Mouse (Mus musculus) heart, embryonic 16.5 days (tissue): ENCODE data around the gene Npnt. TPM values are rescaled to one million over a fixed set of nuclear protein-coding genes. Genes with fewer than 3 reads are reported as not detected.

Experiments
- ATAC-seq: fragments of 200-750 bp; cut with Nextera tagmentation; replicated peaks from 2 replicates; pipeline ENCODE4 v1.8.0; 2017; ENCODE audit warnings: moderate number of reproducible peaks; ENCODE audit not compliant: insufficient read depth, low FRiP score; ENCODE audit errors: extremely low read depth
- H3K27ac ChIP-seq: fragments of 300-500 bp; sonication (generic); 2 replicates; pipeline ENCODE4 v1.5.1; 2014; ENCODE audit warnings: mild to moderate bottlenecking, low read length, control low read depth, moderate library complexity
- H3K27me3 ChIP-seq: fragments of 300-500 bp; sonication (generic); 2 replicates; pipeline ENCODE4 v1.6.1; 2014; ENCODE audit warnings: low read length, mixed read lengths; ENCODE audit not compliant: control insufficient read depth, insufficient read depth
- H3K36me3 ChIP-seq: fragments of 300-500 bp; sonication (generic); 2 replicates; pipeline ENCODE4 v1.6.1; 2014; ENCODE audit not compliant: control insufficient read depth, insufficient read depth
- H3K4me1 ChIP-seq: fragments of 300-500 bp; sonication (generic); 2 replicates; pipeline ENCODE4 v1.6.1; 2014; ENCODE audit warnings: low read length, mixed read lengths; ENCODE audit not compliant: control insufficient read depth, insufficient read depth
- H3K4me2 ChIP-seq: fragments of 300-500 bp; sonication (generic); 2 replicates; pipeline ENCODE4 v1.6.1; 2014; ENCODE audit warnings: low read depth, mild to moderate bottlenecking, control low read depth, low read length
- H3K4me3 ChIP-seq: fragments of 300-500 bp; sonication (generic); 2 replicates; pipeline ENCODE4 v1.5.1; 2014; ENCODE audit warnings: mild to moderate bottlenecking, control low read depth, low read length
- H3K9ac ChIP-seq: fragments of 300-500 bp; sonication (generic); 2 replicates; pipeline ENCODE4 v1.6.1; 2014; ENCODE audit warnings: low read length, control low read depth
- H3K9me3 ChIP-seq: fragments of 300-500 bp; sonication (generic); replicated peaks from 2 replicates; pipeline ENCODE4 v1.6.1; 2016; ENCODE audit warnings: low read length; ENCODE audit not compliant: control insufficient read depth
- WGBS: fragments of 180-500 bp; shearing (Covaris S2); extraction: QIAGEN DNeasy Blood & Tissue Kit; methylation state at CpG from one replicate; pipeline ENCODE4 v1.1.7; 2014; 5-methylcytosine and 5-hydroxymethylcytosine counted together
- polyA plus RNA-seq: library from polyadenylated mRNA; unstranded; fragments of >200 nt; fragmentation: Nextera tagmentation; extraction: Ambion mirVana; gene quantifications from 2 replicates; pipeline ENCODE4 v1.2.1, GENCODE M21; 2015

Npnt gene
- polyA plus RNA-seq, 1 experiment from 2014 or later, result 11.7 TPM

- Histone ChIP-seq H3K9ac (no peak overlapping the region), H3K27ac (no peak overlapping the region), H3K9me3 (no peaks in the 10 kb centered on the region), H3K4me2 (no peak overlapping the region), H3K27me3 (no peaks in the 10 kb centered on the region), H3K4me3 (no peak overlapping the region), H3K4me1 (peaks cover 10% of the 10 kb centered on the region), H3K36me3 (no peaks in the 10 kb centered on the region)
- WGBS, result 59% methylated on average over 14 of the region's 14 CpGs
- 0 out of 2 replicates have a peak, but pooled peaks have one; percentile 33 for ATAC-seq
Measured at GRCm38 (mm10) chr3:132876011-132876708, 73.9 kb downstream of the Npnt start.

- Histone ChIP-seq H3K4me1 (peaks cover 16% of the 10 kb centered on the region), H3K9me3 (no peaks in the 10 kb centered on the region), H3K27ac (no peak overlapping the region), H3K9ac (no peak overlapping the region), H3K4me3 (no peak overlapping the region), H3K27me3 (no peaks in the 10 kb centered on the region), H3K36me3 (no peaks in the 10 kb centered on the region), H3K4me2 (no peak overlapping the region)
- 52% methylated on average over 6 of the region's 6 CpGs for WGBS
- ATAC-seq, result no peak
Measured at GRCm38 (mm10) chr3:132873251-132873650, 76.8 kb downstream of the Npnt start.

GRCm38 (mm10) chr3:132871318-132871904, 78.7 kb downstream of the Npnt start:
- ATAC-seq, result 0 out of 2 replicates have a peak, but pooled peaks have one; percentile 46
- Histone ChIP-seq H3K27me3 (no peaks in the 10 kb centered on the region), H3K27ac (no peak overlapping the region), H3K4me3 (no peak overlapping the region), H3K9me3 (no peaks in the 10 kb centered on the region), H3K4me1 (peaks cover 6% of the 10 kb centered on the region), H3K9ac (no peak overlapping the region), H3K4me2 (no peak overlapping the region), H3K36me3 (no peaks in the 10 kb centered on the region)
- 60% methylated on average over 9 of the region's 9 CpGs for WGBS

DNA sequence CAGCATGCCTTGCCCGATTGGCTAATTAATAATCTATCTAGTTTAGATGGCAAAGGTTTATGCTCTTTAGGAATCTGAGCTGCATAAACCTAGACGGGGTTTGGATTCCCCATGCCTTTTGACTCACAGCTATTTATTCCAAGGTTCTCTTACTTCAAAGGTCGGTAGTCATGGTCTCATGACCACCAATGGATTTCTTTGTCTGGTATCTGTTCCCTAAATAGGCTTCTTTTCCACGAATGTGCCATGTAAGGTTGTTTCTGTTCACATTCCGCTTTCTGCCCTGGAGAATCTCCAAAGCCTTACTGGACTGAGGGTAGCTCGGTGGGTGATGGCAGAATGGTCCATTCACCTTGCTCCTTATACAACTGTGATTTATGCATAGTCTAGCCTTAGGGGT, 80.0 kb downstream of the Npnt start:
- WGBS, result 79% methylated on average over 6 of the region's 6 CpGs
- H3K27me3 ChIP-seq, result no peaks in the 10 kb centered on the region
- no peaks in the 10 kb centered on the region for H3K9me3 ChIP-seq
- ATAC-seq, result no peak
- no peak overlapping the region for H3K27ac ChIP-seq
- peaks cover 6% of the 10 kb centered on the region for H3K4me1 ChIP-seq
- H3K4me3 ChIP-seq, result no peak overlapping the region
- no peak overlapping the region for H3K9ac ChIP-seq
- no peaks in the 10 kb centered on the region for H3K36me3 ChIP-seq
- no peak overlapping the region for H3K4me2 ChIP-seq

DNA sequence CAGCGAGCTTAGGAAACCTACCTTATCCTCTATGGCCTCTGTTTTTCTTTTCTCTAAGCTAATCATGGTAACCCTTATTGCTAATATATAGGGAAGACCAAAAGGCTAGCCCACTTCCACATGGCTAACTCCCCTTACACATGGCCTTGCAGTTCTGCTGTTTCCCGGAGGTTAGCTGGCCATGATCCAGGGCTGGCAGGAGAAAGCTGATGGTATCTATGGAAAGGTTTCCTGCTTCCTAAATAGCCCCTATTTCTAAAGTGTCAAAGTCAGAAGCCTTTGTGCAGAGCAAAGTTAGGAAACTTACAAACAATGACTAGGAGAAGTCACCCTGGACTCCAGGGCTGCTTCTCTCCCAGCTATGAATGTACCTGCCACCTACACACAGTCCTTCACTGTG, 81.3 kb downstream of the Npnt start:
- Histone ChIP-seq H3K9me3 (no peaks in the 10 kb centered on the region), H3K9ac (no peak overlapping the region), H3K4me2 (no peak overlapping the region), H3K27me3 (no peaks in the 10 kb centered on the region), H3K36me3 (no peaks in the 10 kb centered on the region), H3K4me3 (no peak overlapping the region), H3K27ac (no peak overlapping the region), H3K4me1 (peaks cover 6% of the 10 kb centered on the region)
- no peak for ATAC-seq
- 39% methylated on average over 2 of the region's 2 CpGs for whole genome bisulfite sequencing

- no peak overlapping the region for H3K4me3 ChIP-seq
- no peaks in the 10 kb centered on the region for H3K27me3 ChIP-seq
- no peak overlapping the region for H3K9ac ChIP-seq
- no peaks in the 10 kb centered on the region for H3K36me3 ChIP-seq
- peaks cover 6% of the 10 kb centered on the region for H3K4me1 ChIP-seq
- no peak for ATAC-seq
- 74% methylated on average over 3 of the region's 3 CpGs for WGBS
- no peaks in the 10 kb centered on the region for H3K9me3 ChIP-seq
- H3K4me2 ChIP-seq, result no peak overlapping the region
- H3K27ac ChIP-seq, result no peak overlapping the region
Measured at GRCm38 (mm10) chr3:132866984-132867383, 83.1 kb downstream of the Npnt start.

DNA sequence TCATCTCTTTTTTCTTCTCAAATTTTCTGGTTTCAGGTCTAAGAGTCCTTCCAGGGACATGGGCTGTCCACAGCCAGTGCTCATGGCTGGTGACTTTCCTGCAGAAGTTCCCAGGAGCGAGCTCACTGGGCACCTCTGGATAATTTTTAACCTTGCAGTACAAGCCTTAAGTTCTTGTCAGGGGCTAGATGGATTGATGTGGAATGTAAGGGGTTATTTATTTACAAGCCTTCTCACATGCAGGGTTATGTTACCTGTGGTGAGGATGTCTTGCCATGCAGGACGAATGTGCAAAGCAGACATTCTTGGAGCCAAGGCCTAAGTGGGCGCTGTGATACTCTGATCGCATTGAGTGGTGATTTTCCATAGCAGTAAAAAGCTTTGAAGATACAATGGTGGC, 84.5 kb downstream of the Npnt start:
- Histone ChIP-seq H3K27me3 (no peaks in the 10 kb centered on the region), H3K4me2 (no peak overlapping the region), H3K4me3 (no peak overlapping the region), H3K9me3 (no peaks in the 10 kb centered on the region), H3K9ac (no peak overlapping the region), H3K27ac (no peak overlapping the region), H3K4me1 (peaks cover 6% of the 10 kb centered on the region), H3K36me3 (no peaks in the 10 kb centered on the region)
- 88% methylated on average over 4 of the region's 4 CpGs for WGBS
- no peak for ATAC-seq

DNA sequence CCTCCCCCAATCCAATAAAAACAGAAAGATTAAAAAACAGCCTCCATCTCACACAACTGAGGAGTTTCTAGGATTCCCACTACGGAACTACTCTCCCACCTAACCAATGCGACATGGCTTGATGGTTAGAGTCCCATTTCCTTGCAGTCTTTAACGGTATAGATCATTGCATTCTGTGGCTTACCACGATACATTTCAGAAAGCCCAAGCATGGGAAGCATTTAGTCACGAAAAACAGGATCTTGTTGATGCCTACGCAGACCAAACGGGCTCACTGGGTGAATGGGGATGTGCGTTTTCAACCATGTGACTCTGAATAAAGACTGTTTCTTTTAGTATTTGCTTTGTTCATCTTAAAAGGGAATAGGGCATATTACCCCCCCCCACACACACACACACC, 85.1 kb downstream of the Npnt start:
- WGBS, result 78% methylated on average over 8 of the region's 8 CpGs
- no peaks in the 10 kb centered on the region for H3K27me3 ChIP-seq
- no peak overlapping the region for H3K4me3 ChIP-seq
- H3K4me1 ChIP-seq, result peaks cover 8% of the 10 kb centered on the region
- H3K27ac ChIP-seq, result no peak overlapping the region
- no peak for ATAC-seq
- H3K4me2 ChIP-seq, result no peak overlapping the region
- H3K36me3 ChIP-seq, result no peaks in the 10 kb centered on the region
- no peaks in the 10 kb centered on the region for H3K9me3 ChIP-seq
- H3K9ac ChIP-seq, result no peak overlapping the region

GRCm38 (mm10) chr3:132864329-132864919, 85.7 kb downstream of the Npnt start:
- 65% methylated on average over 14 of the region's 14 CpGs for WGBS
- Histone ChIP-seq H3K4me2 (no peak overlapping the region), H3K27ac (no peak overlapping the region), H3K4me3 (no peak overlapping the region), H3K27me3 (no peaks in the 10 kb centered on the region), H3K4me1 (peaks cover 8% of the 10 kb centered on the region), H3K9ac (no peak overlapping the region), H3K9me3 (no peaks in the 10 kb centered on the region), H3K36me3 (no peaks in the 10 kb centered on the region)
- ATAC-seq, result no peak
